Mouse (Mus musculus) layer of hippocampus, adult 6 months (tissue): ENCODE measurements around the gene Olfr905. TPM values are rescaled to one million over a fixed set of nuclear protein-coding genes. Genes with fewer than 3 reads are reported as not detected.

Source experiments
- long read RNA-seq, 2 experiments: library from polyadenylated mRNA; unstranded; transcript quantifications; one replicate each; pipeline ENCODE4 v2.0.0; 2019 to 2020
- polyA plus RNA-seq: library from polyadenylated mRNA; unstranded; fragments of <200 nt; fragmentation: Nextera tagmentation; gene quantifications from 2 replicates; pipeline ENCODE4 v1.2.3, GENCODE M21; 2021

Olfr905 gene
- polyA plus RNA-seq: not detected in 2 replicates
- long read RNA-seq, experiment 1: 0 reads
- long read RNA-seq, experiment 2: 0 reads

DNA sequence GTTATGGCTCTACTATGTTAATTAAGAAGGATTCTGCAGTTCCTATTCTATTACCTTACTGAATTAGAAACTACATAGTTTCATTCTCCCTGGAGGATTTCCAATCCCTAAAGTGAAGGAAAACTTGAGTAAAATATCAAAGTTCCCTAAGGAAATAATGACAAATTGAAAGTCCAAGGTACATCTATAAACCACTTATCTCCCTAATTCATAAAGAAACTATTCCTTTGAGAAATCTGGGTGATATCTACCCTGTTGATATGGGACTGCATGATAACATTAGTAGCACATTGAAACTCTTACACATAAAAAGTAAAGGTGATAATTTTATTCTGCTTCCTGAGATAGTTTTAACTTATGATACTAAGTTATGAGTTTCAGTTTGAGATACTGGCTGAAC lies at the start of gene Olfr905:
Gene Olfr905 (plus strand): TSS at position 301 of the 400 bp plus-strand sequence.

DNA sequence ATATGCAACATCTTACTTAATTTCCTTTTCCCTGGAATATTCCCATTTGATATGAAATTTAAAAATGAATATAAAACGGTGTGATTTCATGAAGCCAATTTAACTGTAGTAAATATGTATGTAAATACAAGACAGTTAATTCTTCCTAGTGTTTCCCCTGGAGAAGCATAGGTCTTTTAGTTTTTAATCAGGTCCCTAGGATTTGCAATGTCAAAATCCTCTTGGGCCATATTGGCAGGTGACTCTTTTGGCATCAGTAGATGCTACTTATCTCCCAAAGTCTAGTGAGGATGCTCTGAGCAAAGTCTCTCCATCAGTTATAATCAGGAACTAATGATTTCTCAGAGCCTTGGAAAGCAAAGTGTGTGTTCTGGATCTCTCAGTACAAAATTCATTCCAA lies 41.8 kb upstream of the Olfr905 start, which contains the start of gene Olfr901:
Gene Olfr901 (plus strand): TSS at position 301 of the 400 bp plus-strand sequence.

DNA sequence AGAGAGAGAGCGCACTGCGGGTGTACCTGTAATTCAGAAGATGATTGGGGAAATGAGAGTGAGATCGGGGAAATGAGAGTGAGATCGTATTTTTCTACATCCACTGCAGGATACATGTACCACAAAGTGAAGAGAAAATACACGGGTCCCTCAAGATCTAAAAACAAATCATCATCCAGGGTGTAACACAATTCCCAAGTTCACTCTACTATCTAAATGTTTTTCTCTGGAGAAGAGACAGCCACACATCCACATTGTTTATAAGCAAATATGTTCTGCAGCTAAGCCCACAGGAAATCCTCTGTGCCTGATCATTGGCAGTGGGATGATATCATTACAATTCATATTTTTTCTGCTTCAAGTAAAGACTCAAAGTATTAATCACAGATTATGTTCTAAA lies 23.6 kb upstream of the Olfr905 start, which contains the start of gene Olfr902:
Gene Olfr902 (plus strand): TSS at position 301 of the 400 bp plus-strand sequence.

DNA sequence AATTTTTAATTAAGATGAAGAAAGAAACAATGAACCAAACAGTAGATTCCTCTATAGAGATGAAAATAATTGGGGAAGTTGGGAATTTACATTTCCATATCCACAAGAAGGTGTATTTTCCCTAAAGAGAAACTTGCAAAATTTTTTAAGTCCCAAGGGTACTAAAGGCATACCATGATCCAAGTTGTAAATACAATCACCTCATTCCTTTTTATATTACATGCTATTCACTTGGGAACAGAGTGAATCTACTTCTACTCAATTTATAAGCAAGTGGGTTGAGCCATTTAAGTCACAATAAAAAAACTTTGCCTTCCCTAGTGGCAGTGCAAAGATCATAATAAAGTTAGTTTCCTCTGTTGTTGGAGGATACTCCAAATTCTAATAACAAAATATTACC lies 8.1 kb upstream of the Olfr905 start, which contains the start of gene Olfr904:
Gene Olfr904 (plus strand): TSS at position 301 of the 400 bp plus-strand sequence.

DNA sequence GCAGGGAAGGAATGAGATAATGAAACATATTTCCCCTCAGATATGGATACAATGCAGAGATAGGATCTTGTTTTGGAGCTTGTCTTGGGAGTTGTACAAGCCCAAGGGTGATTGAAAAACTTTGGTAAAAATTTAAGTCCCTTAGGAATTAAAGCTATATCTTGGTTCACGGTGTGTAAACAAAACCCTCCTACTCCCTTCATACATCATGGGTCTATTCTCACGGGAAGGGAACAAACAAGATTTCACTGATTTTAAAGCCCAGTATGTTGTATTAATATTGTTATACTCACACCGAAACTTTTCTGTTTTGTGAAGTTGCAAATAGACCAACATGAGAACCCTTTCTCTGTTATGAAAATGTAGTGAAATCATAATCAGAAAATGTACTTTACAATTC lies 15.9 kb downstream of the Olfr905 start, which contains the start of gene Olfr906:
Gene Olfr906 (plus strand): TSS at position 301 of the 400 bp plus-strand sequence.

DNA sequence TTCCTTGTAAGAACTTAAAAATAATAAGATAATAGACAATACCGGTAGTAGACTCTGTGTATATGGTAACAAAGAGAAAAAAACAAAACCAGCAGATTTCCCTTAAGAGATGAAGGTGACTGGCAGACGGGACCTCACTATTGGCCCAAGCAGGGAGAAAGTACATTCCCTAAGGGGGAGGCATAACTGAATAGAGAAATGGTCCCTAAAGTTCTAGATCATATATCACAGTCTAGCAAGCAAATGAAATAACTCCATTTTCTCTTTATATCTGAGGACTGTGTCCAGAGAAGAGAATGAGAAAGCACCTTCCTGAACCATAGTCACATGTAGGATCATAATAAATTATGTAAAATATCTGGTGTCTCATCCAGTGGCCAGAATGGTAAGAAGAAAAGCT lies 24.6 kb downstream of the Olfr905 start, which contains the start of gene Olfr907:
Gene Olfr907 (plus strand): TSS at position 301 of the 400 bp plus-strand sequence.

DNA sequence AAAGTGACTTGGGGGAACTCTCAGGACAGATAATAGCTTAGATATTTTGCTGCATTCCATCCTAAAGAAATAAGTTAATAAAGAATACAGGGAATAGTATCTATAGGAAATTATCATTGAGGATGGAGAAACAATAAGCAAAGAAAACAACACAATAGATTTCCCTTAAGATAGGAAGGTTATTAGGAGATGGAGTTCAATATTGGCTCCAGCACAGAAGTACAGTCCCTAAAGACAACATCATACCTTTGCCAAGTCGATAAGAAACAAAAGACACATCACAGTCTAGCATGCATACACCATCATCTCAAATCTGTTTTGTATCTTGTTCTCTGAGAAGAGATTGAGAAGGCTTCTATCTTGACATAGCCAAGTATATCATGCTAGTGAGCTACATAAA lies 50.4 kb downstream of the Olfr905 start, which contains the start of gene Olfr911-ps1:
Gene Olfr911-ps1 (plus strand): TSS at position 301 of the 400 bp plus-strand sequence.

Other genes starting within 250 kb of the Olfr905 start
- gene Olfr143, start 218.3 kb upstream of the Olfr905 start, polyA plus RNA-seq: not detected in 2 replicates
- not detected in 2 replicates for gene Olfr895, start 203.3 kb upstream of the Olfr905 start, polyA plus RNA-seq
- not detected in 2 replicates for gene Olfr896-ps1, start 180.0 kb upstream of the Olfr905 start, polyA plus RNA-seq
- gene Olfr25, start 142.0 kb upstream of the Olfr905 start, polyA plus RNA-seq: not detected in 2 replicates
- not detected in 2 replicates for gene Olfr898, start 122.7 kb upstream of the Olfr905 start, polyA plus RNA-seq
- not detected in 2 replicates for gene Olfr250, start 104.2 kb upstream of the Olfr905 start, polyA plus RNA-seq
- not detected in 2 replicates for gene Olfr251, start 94.0 kb upstream of the Olfr905 start, polyA plus RNA-seq
- gene Olfr147, start 69.4 kb upstream of the Olfr905 start, polyA plus RNA-seq: not detected in 2 replicates
- not detected in 2 replicates for gene Olfr901, start 41.7 kb upstream of the Olfr905 start, polyA plus RNA-seq
- gene Olfr902, start 23.5 kb upstream of the Olfr905 start, polyA plus RNA-seq: not detected in 2 replicates
- not detected in 2 replicates for gene Olfr904, start 8.0 kb upstream of the Olfr905 start, polyA plus RNA-seq
- not detected in 2 replicates for gene Olfr906, start 16.0 kb downstream of the Olfr905 start, polyA plus RNA-seq
- gene Olfr907, start 24.7 kb downstream of the Olfr905 start, polyA plus RNA-seq: not detected in 2 replicates
- gene Olfr911-ps1, start 50.5 kb downstream of the Olfr905 start, polyA plus RNA-seq: not detected in 2 replicates
- not detected in 2 replicates for gene Olfr910, start 66.7 kb downstream of the Olfr905 start, polyA plus RNA-seq
- gene Olfr912, start 109.1 kb downstream of the Olfr905 start, polyA plus RNA-seq: not detected in 2 replicates
- not detected in 2 replicates for gene Olfr913, start 121.7 kb downstream of the Olfr905 start, polyA plus RNA-seq
- gene Olfr914, start 134.0 kb downstream of the Olfr905 start, polyA plus RNA-seq: not detected in 2 replicates
- not detected in 2 replicates for gene Olfr916, start 188.8 kb downstream of the Olfr905 start, polyA plus RNA-seq
- not detected in 2 replicates for gene Olfr917, start 194.7 kb downstream of the Olfr905 start, polyA plus RNA-seq
- gene Olfr918, start 203.5 kb downstream of the Olfr905 start, polyA plus RNA-seq: not detected in 2 replicates
- gene Olfr919, start 232.6 kb downstream of the Olfr905 start, polyA plus RNA-seq: not detected in 2 replicates
- gene Vwa5a, start 247.2 kb downstream of the Olfr905 start, polyA plus RNA-seq: 5.5 and 6.8 TPM in 2 replicates